Mouse (Mus musculus) adrenal gland, postnatal 10 days (tissue): Measurements from ENCODE around the gene 6430548M08Rik. TPM values are rescaled to one million over a fixed set of nuclear protein-coding genes. Genes with fewer than 3 reads are reported as not detected.

Experiments used
- DNase-seq: peaks from one replicate; pipeline ENCODE4 v3.0.0; 2021; ENCODE audit warnings: mixed read lengths
- total RNA-seq, 2 experiments: library from RNA; stranded (reverse); gene quantifications; 2 replicates each; pipeline ENCODE4 v1.2.3; 2021

Gene 6430548M08Rik
- total RNA-seq, 2 experiments from 2014 or later, result 39.7 to 41.9 TPM

DNA sequence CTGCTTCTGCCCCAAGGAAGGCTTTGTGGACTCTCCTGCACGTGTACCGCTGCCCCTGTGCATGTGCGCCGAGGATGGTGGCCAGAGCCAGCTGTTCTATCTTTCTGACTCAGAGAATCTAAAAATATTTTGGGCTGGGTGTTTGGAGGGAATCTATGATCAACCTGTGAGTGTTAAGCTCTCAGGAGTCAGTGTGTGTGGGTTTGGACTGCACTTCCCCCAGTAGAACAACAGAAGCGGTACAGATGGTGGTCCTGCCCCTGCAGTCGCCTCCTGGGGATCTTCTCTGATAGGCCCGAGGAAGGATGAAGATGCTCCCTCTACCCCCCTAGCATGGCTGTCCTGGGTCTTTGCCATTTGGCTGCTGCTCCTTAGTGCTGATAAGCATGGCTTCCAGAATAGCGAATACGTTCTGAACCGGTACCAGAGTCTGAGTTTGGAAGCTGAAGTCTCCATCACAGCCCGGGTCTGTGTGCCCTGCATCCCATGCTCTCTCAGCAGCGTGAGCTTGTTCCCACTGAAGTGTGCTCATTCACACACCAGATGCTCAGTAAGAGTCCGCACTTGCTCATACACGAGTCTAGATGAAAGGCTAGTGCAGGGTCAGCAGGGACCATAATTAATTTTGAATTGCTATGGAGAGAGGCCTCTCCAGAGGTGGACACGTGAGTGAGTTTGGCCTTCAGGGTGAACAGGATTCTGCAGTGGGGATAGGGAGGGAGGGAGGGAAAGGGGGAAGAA is 30.1 kb downstream of the 6430548M08Rik start:
- DNase-seq, result peak; percentile 62

GRCm38 (mm10) chr8:120144652-120145301 is 30.8 kb downstream of the 6430548M08Rik start:
- DNase-seq, result no peak

GRCm38 (mm10) chr8:120146051-120146450 is 32.1 kb downstream of the 6430548M08Rik start:
- no peak for DNase-seq

DNA sequence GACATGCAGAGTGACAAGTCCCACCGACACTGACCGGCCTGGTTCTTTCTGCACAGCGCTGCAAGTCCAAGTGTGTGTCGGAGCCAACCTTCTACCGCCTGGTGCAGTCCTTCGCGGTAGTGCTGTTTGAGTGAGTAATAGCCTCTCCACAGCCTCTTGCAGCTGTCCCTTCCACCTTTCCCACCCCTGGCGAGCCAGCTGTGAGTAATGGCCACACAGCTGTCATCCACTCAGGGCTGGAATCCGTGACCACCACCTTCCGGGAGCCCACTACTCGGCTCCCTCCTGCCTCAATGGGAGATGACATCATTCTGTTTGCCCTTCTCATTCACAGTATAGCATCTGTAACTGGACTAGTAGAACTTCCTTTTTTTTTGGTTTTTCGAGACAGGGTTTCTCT is 36.1 kb downstream of the 6430548M08Rik start:
- DNase-seq, result no peak

DNA sequence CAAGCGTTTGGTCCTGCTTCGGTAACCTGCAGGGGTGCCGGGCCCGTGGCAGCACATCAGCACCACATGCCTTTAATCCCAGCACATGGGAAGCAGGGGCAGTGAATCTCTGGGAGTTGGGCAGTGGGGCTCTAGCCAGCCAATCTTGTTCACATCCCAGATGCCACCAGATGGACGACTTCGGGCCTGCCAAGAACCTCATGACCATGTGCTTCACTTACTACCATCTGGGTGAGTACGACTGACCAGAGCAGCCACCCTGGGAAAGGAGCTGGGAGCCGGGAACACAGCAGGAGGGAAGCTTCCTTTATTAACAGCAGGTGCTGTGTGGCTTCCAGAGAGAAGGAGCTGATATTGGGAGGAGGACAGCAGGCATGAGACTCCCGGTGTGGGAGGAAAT is 37.2 kb downstream of the 6430548M08Rik start:
- DNase-seq, result no peak

GRCm38 (mm10) chr8:120152636-120153035 is 38.7 kb downstream of the 6430548M08Rik start:
- DNase-seq, result no peak

DNA sequence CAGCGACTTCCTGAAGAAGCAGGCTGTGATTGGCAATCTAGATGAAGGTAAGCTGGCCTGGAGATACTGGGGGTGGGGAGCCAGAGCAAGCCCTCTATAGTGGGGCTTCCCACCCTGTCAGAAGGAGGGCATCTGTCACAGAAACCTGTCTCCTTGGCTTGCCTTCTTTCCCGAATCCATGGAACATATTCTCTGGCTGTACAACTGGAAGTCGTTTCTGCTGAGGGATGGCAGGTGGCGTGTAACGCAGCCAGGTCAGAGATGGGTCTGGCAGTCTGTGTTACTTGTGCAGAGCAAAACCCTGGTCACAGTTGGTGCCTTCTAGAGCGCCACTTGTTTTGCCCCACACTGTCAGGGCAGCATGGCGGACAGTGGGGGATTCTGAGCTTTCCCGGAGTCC is 46.4 kb downstream of the 6430548M08Rik start:
- no peak for DNase-seq

- DNase-seq, result no peak
Measured at GRCm38 (mm10) chr8:120161658-120162403, 47.9 kb downstream of the 6430548M08Rik start.

DNA sequence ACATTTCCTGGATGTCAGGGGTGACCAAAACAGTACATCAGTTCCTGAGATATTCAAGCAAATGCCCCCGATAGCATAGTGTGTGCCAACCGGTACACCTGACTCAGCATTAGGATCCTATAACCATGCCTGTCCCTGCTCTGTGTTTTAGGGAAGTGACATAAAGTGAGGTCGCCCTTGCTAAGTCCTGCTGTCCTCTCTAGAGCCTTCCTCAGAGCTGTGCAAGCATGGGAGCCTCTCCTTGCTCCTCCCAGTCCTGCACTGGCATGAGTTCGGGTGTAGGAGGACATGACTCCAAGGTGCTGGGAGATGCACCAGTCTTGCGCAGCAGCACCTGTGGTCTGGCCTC is 48.4 kb downstream of the 6430548M08Rik start:
- DNase-seq, result no peak

DNA sequence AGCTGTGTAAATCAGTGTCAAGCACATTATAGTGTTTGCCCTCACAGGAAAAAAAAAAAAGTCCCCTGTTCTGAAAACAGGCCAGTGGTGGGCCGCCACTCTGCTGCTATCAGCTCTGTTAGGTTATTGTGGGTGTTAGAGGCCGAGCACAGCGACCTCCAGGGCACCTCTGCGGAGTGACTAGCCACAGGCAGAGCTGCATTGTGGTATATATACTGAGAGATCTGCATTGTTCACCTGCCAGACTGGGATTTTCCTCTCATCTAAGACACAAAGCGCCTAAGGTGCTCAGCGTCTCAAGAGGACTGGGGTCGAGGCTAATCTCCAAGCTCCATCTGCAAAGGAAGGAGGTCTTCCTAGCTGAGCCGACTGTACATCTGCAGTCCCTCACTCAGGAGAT is 49.4 kb downstream of the 6430548M08Rik start:
- DNase-seq, result no peak

DNA sequence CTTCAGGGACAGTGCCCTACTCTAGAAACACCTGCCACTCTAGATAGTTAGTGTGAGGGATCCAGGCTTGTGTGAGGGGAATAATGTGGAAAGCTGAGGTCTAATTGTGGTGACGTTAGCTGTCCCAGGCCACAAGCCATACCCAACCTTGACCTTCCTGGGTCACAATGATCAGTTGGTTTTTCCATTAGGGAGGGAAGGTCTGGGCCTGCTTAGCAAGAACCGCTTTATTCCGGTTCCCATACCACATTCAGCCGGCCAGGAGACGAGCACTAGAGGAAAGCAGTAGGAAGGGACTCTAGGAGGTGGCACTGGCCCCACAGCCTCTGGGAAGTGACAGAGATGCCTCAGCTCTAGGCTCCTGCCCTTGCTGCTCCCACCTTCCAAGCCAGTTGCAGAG is 50.1 kb downstream of the 6430548M08Rik start:
- DNase-seq, result no peak

GRCm38 (mm10) chr8:120167136-120167535 is 53.2 kb downstream of the 6430548M08Rik start:
- DNase-seq, result no peak

GRCm38 (mm10) chr8:120167821-120168220 is 53.9 kb downstream of the 6430548M08Rik start:
- DNase-seq, result no peak

DNA sequence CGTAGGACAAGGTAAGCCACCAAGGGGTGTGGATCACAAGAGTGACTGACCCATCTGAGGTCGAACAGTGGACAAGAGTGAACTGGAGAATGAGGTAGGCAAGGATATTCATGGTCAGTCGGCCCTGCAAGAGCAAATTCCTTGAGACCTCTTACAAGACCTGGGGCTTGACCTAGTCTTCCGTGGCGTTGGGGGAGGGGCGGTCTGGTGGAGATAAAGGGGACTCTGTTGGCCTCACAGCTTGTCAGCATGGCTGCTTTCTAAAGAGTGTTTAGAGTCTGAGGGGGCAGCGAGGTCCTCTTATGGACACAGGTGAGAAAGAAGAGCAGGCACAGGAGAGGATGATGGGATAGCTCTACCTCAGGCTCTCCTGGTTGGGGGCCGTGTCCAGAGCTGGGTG is 55.2 kb downstream of the 6430548M08Rik start:
- DNase-seq, result no peak

GRCm38 (mm10) chr8:120173195-120173594 is 59.2 kb downstream of the 6430548M08Rik start:
- no peak for DNase-seq

DNA sequence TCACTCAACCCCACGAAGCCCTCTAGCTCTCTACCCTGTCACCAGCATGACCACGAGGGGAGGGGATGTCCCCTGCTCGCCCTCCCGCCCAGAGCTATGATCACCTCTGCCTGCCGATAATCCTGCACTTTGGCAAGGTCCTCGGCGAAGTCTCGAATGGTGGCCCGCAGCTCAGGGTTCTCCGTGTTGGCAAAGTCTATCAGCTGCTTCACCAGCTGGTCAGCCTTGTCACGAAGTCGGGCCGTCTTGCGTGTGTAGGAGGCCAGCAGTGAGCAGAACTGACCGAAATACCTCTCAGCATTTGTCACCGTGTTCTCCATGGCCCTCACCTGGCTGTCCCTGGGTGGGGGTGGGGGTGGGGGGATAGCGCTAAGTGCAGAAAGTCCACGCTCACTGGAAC is 60.7 kb downstream of the 6430548M08Rik start:
- DNase-seq, result no peak

DNA sequence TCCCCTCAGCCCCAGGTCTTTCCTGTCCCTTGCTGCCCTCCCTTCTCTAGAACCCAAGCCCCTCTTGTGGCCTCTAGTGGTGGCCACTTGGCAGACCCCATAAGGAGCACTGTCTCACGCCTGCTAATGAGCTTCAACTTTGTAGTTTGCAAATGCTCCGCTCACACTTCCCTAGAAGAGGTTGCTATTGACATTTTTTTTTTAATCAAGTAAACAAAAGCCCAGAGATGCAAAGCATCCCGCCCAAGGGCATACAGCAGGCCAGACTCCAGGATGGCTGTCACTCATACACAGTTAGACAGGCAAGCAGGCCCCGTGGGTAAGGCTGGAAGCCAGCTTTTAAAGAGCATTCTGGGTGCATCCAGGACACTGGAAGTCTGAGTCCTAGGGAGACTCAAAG is 62.7 kb downstream of the 6430548M08Rik start:
- DNase-seq, result no peak

DNA sequence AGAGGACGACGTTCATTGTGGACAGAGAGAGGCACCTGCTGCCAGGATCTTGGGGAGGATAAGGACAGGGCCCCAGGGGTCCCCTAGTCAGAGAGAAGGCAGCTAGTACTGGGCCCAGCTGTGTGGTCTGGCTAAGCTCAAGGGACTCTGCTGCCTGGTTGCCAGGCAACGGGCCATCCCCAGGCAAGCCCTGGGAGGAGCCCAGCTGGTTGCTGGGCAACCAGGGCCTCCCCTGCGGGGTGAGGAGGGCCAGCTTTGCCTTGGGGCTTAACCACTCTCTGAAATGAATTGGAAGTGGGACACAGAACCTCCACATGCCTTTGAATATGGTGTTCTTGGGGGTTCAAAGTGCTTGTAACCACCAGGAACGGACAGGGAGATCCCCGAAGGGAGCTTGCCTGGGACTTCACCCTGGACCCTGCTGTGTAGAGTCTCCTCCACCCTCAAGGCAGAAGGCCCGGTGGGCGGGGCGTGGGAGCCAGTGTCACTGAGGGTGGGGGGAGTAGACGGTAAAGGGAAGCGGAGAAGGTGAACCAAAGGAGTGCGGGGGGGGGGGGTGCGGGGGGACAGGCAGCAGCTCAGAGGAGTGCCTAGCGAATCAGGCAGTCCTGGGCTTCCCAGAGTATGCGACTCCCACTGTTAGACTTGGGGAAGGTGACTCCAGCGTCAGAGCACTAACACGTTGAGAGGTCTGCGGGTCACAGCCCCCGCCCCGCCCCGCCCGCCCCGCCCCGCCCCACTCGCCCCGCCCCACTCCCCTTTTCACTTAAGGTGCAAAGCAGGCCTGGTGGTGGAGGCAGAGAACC is 63.6 kb downstream of the 6430548M08Rik start, which contains the start of gene Fam92b:
Gene Fam92b (minus strand): TSS at position 149 of the 806 bp plus-strand sequence.
- peak; percentile 67 for DNase-seq

DNA sequence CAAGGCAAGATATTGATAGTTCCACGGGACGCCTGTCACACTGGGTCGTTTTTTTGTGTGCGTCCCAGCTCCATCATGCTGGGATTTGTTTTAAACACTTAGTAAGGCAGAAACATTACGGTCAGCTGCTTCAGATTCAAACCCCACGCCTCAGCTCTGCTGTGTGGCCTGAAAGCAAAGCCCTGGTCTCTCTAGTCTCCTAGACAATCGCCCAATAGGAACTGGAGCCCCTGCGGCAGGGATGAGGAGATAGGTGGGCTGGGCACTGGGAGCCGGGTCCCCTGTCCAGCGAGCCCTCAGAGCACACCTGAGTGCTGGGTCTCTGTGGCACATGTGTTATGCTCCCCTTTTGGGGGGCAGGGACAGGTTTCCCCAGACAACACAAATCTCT is 64.2 kb downstream of the 6430548M08Rik start:
- DNase-seq, result no peak

DNA sequence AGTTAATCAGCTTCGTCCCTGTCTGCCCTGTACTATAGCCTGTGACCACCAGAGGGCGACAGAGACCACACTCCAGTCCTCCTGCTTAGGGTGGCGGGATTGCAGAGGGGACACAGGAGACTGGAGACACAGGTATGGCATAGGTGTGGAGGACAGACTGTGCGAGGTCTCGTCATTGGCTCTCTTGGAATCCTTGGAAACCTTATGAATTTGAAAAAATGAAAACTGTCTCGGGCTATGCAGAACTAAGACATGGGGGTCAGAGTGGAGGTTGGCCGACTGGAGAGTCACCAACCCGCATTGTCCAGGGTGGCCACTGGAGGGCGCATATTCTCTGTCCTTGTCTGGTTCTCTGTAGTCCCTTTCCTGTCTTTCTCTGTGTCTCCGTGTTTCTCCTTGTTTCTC is 65.1 kb downstream of the 6430548M08Rik start:
- peak; percentile 94 for DNase-seq

GRCm38 (mm10) chr8:120180445-120180970 is 66.6 kb downstream of the 6430548M08Rik start:
- no peak for DNase-seq

DNA sequence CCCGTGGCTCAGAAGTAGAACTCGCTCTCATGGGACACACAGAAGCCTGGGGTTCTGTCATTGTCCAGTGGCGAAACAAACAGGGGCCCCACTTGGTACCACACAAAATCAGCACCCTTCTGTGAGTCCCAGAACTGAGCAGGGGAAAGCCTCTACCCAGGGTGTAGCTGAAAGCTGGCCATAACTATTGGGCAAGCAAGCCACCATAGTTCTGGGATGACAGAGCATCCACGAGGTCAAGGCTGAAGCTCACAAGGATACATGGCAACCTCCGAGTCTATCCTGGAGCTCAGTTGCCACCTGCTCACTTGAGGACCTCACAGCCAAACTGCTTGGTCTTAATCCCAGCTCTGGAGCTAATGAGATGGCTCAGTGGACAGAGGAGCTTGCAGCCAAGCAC is 67.3 kb downstream of the 6430548M08Rik start:
- DNase-seq, result no peak
